Mouse (Mus musculus) testis, adult 2 months (tissue): ENCODE measurements at regions not wholly inside any gene's neighbourhood (a gene's known extent, or its start where the extent isn't known, plus 50 kb on each side); places are given as distances from the start of the nearest gene placed in this dataset.

Experiments
- CTCF ChIP-seq: fragments of 200-500 bp; IDR thresholded peaks from 2 replicates; pipeline ENCODE4 v1.5.1; 2012; ENCODE audit warnings: low read depth, mild to moderate bottlenecking, inconsistent platforms, low read length, moderate library complexity; ENCODE audit not compliant: control insufficient read depth, insufficient read depth, insufficient replicate concordance
- POLR2A ChIP-seq: fragments of 200-500 bp; IDR thresholded peaks from 2 replicates; pipeline ENCODE4 v1.6.1; 2012; ENCODE audit warnings: low read depth, mild to moderate bottlenecking, inconsistent platforms, low read length, moderate library complexity; ENCODE audit not compliant: control insufficient read depth

- TF ChIP-seq POLR2A = no peak
- TF ChIP-seq CTCF = no peak
Observed at GRCm38 (mm10) chr8:35101701-35102100, 663.9 kb upstream of the Gm19410 start.
